Mouse (Mus musculus) myocyte (in vitro differentiated cells): Measurements from ENCODE around the gene Mfn2.

Experiments
- CEBPB ChIP-seq: IDR thresholded peaks from 2 replicates; pipeline ENCODE4 v1.6.1; 2011; ENCODE audit warnings: mild to moderate bottlenecking, moderate library complexity; ENCODE audit not compliant: poor library complexity, insufficient read depth, severe bottlenecking
- MAX ChIP-seq: IDR thresholded peaks from one replicate; pipeline ENCODE4 v1.6.1; 2011; ENCODE audit warnings: low read depth, mild to moderate bottlenecking, control low read depth
- MYOD1 ChIP-seq, 3 experiments: IDR thresholded peaks; one replicate each; pipeline ENCODE4 v1.6.1; 2011; ENCODE audit warnings: control low read depth in 2 of 3, low read depth in 2 of 3, mild to moderate bottlenecking in 2 of 3, moderate library complexity in 1 of 3; ENCODE audit not compliant: insufficient read length in 2 of 3, control insufficient read depth in 1 of 3
- POLR2A ChIP-seq: IDR thresholded peaks from one replicate; pipeline ENCODE4 v1.6.1; 2011; ENCODE audit warnings: low read depth, mild to moderate bottlenecking, control low read depth, moderate library complexity; ENCODE audit not compliant: insufficient read length
- REST ChIP-seq: IDR thresholded peaks from one replicate; pipeline ENCODE4 v1.6.1; 2011; ENCODE audit warnings: mild to moderate bottlenecking, control low read depth, moderate library complexity; ENCODE audit not compliant: insufficient read depth, insufficient read length
- TCF12 ChIP-seq: IDR thresholded peaks from one replicate; pipeline ENCODE4 v1.6.1; 2011; ENCODE audit warnings: mild to moderate bottlenecking, control low read depth; ENCODE audit not compliant: poor library complexity, insufficient read depth, severe bottlenecking
- USF1 ChIP-seq: IDR thresholded peaks from one replicate; pipeline ENCODE4 v1.6.1; 2011; ENCODE audit warnings: low read depth, mild to moderate bottlenecking, control low read depth, moderate library complexity

- no peak for TF ChIP-seq REST
- no peak for TF ChIP-seq CEBPB
- TF ChIP-seq POLR2A: no peak
- TF ChIP-seq TCF12: no peak
- peak in 2 of 3 experiments; percentile 31 to 50 for TF ChIP-seq MYOD1 (IDR thresholded peaks at IDR 0.05; ENCODE audit: control insufficient read depth in 1 of 3, insufficient read length in 2 of 3, low read depth in 2 of 3)
- no peak for TF ChIP-seq USF1
- TF ChIP-seq MAX: no peak
Observed at GRCm38 (mm10) chr4:147887277-147887676, 17.2 kb downstream of the Mfn2 start.
